Mouse (Mus musculus) neural tube, embryonic 15.5 days (tissue): ENCODE results near the gene Dmbt1. TPM values are rescaled to one million over a fixed set of nuclear protein-coding genes. Genes with fewer than 3 reads are reported as not detected.

ENCODE experiments used
- ATAC-seq: fragments of 200-750 bp; cut with Nextera tagmentation; 2 replicates; pipeline ENCODE4 v1.8.0; 2017; ENCODE audit warnings: mild to moderate bottlenecking, moderate TSS enrichment, moderate library complexity; ENCODE audit not compliant: low FRiP score
- H3K27ac ChIP-seq: fragments of 300-500 bp; sonication (generic); replicated peaks from 2 replicates; pipeline ENCODE4 v1.5.1; 2015; ENCODE audit warnings: mild to moderate bottlenecking, inconsistent platforms
- H3K27me3 ChIP-seq: fragments of 300-500 bp; sonication (generic); replicated peaks from 2 replicates; pipeline ENCODE4 v1.6.1; 2015; ENCODE audit warnings: inconsistent platforms
- H3K36me3 ChIP-seq: fragments of 300-500 bp; sonication (generic); 2 replicates; pipeline ENCODE4 v1.6.1; 2015; ENCODE audit warnings: inconsistent platforms
- H3K4me1 ChIP-seq: fragments of 300-500 bp; sonication (generic); 2 replicates; pipeline ENCODE4 v1.6.1; 2015; ENCODE audit warnings: inconsistent platforms
- H3K4me2 ChIP-seq: fragments of 300-500 bp; sonication (generic); 2 replicates; pipeline ENCODE4 v1.6.1; 2015; ENCODE audit warnings: inconsistent platforms, mild to moderate bottlenecking, moderate library complexity
- H3K4me3 ChIP-seq: fragments of 300-500 bp; sonication (generic); replicated peaks from 2 replicates; pipeline ENCODE4 v1.5.1; 2015; ENCODE audit warnings: mild to moderate bottlenecking, inconsistent platforms
- H3K9ac ChIP-seq: fragments of 300-500 bp; sonication (generic); replicated peaks from 2 replicates; pipeline ENCODE4 v1.6.1; 2015; ENCODE audit warnings: mild to moderate bottlenecking, inconsistent platforms
- H3K9me3 ChIP-seq: fragments of 300-500 bp; sonication (generic); replicated peaks from 2 replicates; pipeline ENCODE4 v1.6.1; 2016; ENCODE audit warnings: inconsistent platforms
- WGBS: fragments of 180-500 bp; shearing (Covaris S2); methylation state at CpG from one replicate; pipeline ENCODE4 v1.1.7; 2015; ENCODE audit warnings: mixed read lengths; 5-methylcytosine and 5-hydroxymethylcytosine counted together
- polyA plus RNA-seq: library from polyadenylated mRNA; unstranded; fragments of >200 nt; fragmentation: Nextera tagmentation; extraction: Ambion mirVana; gene quantifications from 2 replicates; pipeline ENCODE4 v1.2.1, GENCODE M21; 2015

Dmbt1 gene
- 2.0 TPM in 1 of 2 replicates, not detected in the other for polyA plus RNA-seq

DNA sequence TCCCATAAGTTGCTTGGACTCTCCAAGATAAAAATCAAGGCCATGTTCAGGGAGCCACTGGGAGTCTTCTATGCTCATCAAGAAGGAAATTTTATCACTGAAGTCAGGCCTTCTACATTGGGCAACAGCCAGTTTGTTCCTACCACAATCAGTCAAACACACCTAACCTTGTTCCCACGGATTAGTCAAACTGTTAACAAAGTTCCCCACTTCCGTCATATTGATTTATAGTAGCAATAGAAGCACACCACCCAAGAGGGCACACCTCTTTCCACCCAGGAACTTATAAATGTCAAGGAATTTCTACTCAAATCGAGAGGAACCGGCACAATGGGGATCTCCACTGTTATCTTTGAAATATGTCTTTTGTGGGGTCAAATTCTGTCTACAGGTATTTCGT lies at the start of gene Dmbt1:
Dmbt1 (plus strand) TSS at position 299 of the 400 bp plus-strand sequence.
- H3K4me3 ChIP-seq = no peak within 1 kb of the TSS
- H3K4me2 ChIP-seq = no peak within 1 kb of the TSS
- H3K27me3 ChIP-seq = no peaks in the 10 kb centered on the region
- WGBS = 80% methylated on average over 5 of the region's 5 CpGs
- H3K27ac ChIP-seq = no peak within 1 kb of the TSS
- ATAC-seq = no peak
- no peaks in the 10 kb centered on the region for H3K36me3 ChIP-seq
- H3K9me3 ChIP-seq = no peaks in the 10 kb centered on the region
- H3K4me1 ChIP-seq = no peaks in the 10 kb centered on the region
- no peak within 1 kb of the TSS for H3K9ac ChIP-seq

DNA sequence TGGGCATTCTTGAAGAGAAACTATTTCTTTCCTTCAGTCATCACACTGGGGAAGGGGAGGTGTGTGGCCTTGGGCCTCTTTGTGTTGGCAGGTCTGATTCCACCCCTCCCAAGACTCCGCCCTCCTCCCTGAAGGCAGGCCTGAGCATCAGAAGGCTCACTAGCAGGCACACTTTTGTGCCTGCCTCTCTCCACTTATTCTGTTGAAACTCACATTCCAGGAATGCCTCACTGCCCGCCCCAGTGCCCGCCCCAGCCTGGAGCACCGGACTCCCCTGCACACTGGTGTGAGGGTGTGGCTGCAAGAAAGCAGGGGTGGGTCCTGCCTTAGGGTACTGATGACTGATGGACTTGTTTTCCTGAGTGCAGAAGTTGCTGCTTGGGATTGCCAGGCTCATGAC lies 49.5 kb upstream of the Dmbt1 start:
- ATAC-seq = no peak
- Histone ChIP-seq H3K4me3 (no peak overlapping the region), H3K36me3 (no peaks in the 10 kb centered on the region), H3K9ac (no peak overlapping the region), H3K27me3 (no peaks in the 10 kb centered on the region), H3K4me1 (peaks cover 12% of the 10 kb centered on the region), H3K4me2 (no peak overlapping the region), H3K27ac (no peak overlapping the region), H3K9me3 (no peaks in the 10 kb centered on the region)
- WGBS = 47% methylated on average over 4 of the region's 4 CpGs

DNA sequence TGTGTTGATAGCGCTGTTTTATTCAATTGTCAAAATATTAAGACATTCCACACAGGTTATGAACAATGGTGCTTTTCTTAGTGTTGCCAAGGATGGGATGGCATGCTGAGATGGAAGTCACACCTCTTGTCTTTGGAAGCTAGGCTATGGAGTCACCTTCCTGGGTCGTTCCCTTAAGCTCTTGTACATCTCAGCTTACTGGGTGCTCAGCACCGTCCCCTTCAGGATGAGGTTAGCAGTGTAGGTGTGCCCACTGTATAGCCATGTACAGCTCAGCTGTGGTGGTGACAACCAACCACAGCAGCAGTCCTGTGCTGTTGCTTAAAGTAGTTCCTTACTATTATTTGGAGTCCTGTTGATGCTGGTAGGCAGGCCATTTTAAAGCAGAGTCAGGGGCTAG lies 49.0 kb upstream of the Dmbt1 start:
- Histone ChIP-seq H3K9me3 (no peaks in the 10 kb centered on the region), H3K36me3 (no peaks in the 10 kb centered on the region), H3K27me3 (no peaks in the 10 kb centered on the region), H3K4me1 (peaks cover 9% of the 10 kb centered on the region), H3K4me3 (no peak overlapping the region), H3K4me2 (no peak overlapping the region), H3K27ac (no peak overlapping the region), H3K9ac (no peak overlapping the region)
- WGBS = 75% methylated on average over 3 of the region's 3 CpGs
- no peak for ATAC-seq

DNA sequence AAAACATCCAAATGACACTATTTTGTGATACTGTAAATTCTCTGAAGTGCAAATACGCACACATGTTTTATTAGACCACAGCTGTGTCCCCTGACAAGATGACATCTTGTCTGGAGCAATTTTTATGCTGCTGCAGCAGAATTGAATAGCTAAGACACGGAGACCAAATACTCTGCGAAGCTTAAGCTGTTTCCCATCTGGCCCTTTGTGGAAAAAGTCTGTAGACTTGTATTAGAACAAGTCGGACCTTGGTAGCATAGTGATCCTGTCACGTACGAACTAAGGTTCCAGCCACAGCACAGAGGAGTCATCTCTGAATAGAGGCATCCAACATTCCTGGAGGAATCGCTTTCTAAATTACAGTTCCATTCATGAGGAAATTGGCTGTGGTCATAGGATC lies 47.6 kb upstream of the Dmbt1 start:
- Histone ChIP-seq H3K4me3 (no peak overlapping the region), H3K4me1 (peaks cover 3% of the 10 kb centered on the region; the same call in 1 of the 2 replicates), H3K9ac (no peak overlapping the region), H3K27me3 (no peaks in the 10 kb centered on the region), H3K4me2 (no peak overlapping the region), H3K9me3 (no peaks in the 10 kb centered on the region), H3K27ac (no peak overlapping the region), H3K36me3 (no peaks in the 10 kb centered on the region)
- ATAC-seq = no peak
- WGBS = 77% methylated on average over 7 of the region's 7 CpGs

DNA sequence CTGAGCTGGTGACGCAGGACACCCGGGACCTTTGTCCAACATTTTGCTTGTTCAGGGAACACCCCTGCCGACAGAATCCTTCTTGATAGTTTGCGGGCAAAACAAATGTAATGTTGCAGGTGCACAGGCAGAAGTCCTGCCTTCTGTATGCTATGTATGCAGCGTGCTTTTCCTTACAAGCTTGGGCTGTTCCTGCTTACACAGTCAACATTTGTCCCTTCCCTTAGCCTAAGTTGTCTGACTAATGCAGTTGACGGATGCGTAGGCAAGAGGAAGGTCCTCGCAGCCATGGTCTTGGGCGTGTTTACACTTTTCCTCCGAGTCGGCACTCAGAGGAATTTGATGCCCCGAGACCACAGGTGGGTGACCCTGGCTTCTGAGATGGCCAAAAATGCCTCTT lies 46.7 kb upstream of the Dmbt1 start:
- ATAC-seq = no peak
- Histone ChIP-seq H3K36me3 (no peaks in the 10 kb centered on the region), H3K9ac (no peak overlapping the region), H3K9me3 (no peaks in the 10 kb centered on the region), H3K4me3 (no peak overlapping the region), H3K4me1 (peaks cover 3% of the 10 kb centered on the region; the same call in 1 of the 2 replicates), H3K27me3 (no peaks in the 10 kb centered on the region), H3K4me2 (no peak overlapping the region), H3K27ac (no peak overlapping the region)
- 88% methylated on average over 12 of the region's 12 CpGs for WGBS

DNA sequence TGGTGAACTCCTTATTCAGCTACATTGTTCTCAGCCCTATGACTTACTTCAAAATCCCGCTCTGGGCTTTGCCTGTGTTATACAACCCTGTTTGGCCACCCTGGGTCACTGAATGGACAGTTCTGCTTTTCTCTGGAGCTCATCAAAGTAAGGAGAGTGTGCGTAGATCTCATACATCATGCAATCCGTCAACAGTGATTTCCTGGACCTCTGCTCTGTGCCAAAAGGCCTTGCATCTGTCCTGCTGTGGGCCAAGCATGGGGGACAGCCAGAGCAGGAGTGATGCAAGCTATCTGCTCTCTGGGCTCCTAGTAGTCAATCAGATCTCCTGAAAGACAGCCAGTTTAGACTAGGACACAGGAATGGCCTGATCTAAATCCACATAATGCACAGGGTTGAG lies 46.1 kb upstream of the Dmbt1 start:
- no peak overlapping the region for H3K4me3 ChIP-seq
- ATAC-seq = no peak
- H3K36me3 ChIP-seq = no peaks in the 10 kb centered on the region
- 84% methylated on average over 3 of the region's 3 CpGs for WGBS
- H3K27ac ChIP-seq = no peak overlapping the region
- no peak overlapping the region for H3K9ac ChIP-seq
- no peak overlapping the region for H3K4me2 ChIP-seq
- H3K9me3 ChIP-seq = no peaks in the 10 kb centered on the region
- peaks cover 3% of the 10 kb centered on the region; the same call in 1 of the 2 replicates for H3K4me1 ChIP-seq
- no peaks in the 10 kb centered on the region for H3K27me3 ChIP-seq

DNA sequence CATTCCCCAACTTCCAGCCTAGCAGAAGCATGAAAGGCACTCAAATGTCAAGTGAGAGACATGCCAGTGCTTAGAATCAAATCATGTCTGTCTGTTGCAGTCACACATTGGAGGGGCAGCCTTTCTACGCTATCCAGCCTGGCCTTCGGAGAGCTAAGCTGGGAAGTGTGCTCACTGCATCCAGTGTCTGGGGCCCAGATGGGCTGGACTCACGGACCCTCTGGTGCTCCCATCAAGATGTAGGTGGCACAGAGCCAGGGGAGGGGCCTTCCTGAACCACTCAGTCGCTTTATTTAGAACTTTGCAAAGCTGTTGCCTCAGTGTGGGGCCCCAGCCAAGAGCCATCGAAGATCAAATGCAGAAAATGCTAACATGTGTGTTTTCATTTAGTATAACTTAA lies 43.7 kb upstream of the Dmbt1 start:
- H3K9ac ChIP-seq = no peak overlapping the region
- no peaks in the 10 kb centered on the region for H3K9me3 ChIP-seq
- no peak for ATAC-seq
- H3K4me1 ChIP-seq = peaks cover 3% of the 10 kb centered on the region; the same call in 1 of the 2 replicates
- WGBS = 80% methylated on average over 5 of the region's 5 CpGs
- H3K27ac ChIP-seq = no peak overlapping the region
- no peaks in the 10 kb centered on the region for H3K27me3 ChIP-seq
- no peak overlapping the region for H3K4me2 ChIP-seq
- H3K4me3 ChIP-seq = no peak overlapping the region
- H3K36me3 ChIP-seq = no peaks in the 10 kb centered on the region

DNA sequence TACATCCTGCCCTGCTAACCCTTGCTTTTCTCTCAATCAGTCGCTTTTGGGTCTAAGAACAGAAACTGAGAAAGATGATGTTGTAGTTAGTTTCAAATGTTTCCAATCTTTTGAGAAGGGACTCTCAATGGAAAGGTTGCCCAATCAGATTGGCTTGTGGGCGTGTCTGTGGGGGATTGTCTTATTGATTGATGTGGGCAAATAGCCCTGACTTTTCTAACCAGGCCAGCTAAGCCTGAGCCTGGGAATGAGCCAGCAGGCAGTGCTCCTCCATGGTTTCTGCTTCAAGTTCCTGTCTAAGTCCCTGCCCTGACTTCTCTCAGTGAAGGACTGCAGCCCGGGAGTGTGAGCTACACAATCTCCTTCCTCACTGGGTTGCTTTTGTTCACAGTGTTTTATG lies 42.5 kb upstream of the Dmbt1 start:
- H3K4me2 ChIP-seq = no peak overlapping the region
- no peak for ATAC-seq

DNA sequence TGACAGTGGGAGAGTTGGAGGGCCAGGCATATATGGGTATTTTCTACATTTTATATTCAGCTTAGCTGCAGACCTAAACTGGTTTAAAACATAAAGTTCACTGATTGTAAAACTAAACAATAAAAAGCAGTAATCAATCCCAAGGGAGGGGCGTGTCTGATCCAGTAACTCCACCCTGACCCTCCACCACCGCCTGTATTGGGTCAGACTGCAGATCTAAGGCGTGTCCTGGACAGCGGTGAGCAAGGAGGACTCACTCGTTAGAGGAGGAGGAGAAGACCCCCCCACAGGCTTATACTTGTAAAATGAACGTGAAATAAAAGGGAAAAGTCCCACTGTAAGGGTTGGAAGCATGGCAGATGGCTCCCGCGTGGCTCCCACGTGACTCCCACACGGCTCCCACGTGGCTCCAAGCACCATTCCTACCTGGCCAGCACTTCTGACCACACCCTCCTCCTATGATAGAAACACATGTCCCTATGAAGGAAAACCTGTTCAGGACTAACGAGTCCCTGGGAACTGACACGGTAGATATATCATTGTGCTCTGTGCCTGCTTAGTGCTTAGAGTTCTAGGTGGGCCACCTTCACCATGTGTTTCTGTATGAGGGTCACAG lies 40.6 kb upstream of the Dmbt1 start:
- no peak for ATAC-seq
- WGBS = 85% methylated on average over 13 of the region's 13 CpGs
- Histone ChIP-seq H3K9me3 (no peaks in the 10 kb centered on the region), H3K4me3 (no peak overlapping the region), H3K9ac (no peak overlapping the region), H3K27ac (no peak overlapping the region), H3K4me1 (no peaks in the 10 kb centered on the region), H3K36me3 (no peaks in the 10 kb centered on the region), H3K27me3 (no peaks in the 10 kb centered on the region), H3K4me2 (no peak overlapping the region)

More for the DNA sequence above, 42.5 kb upstream of the Dmbt1 start:
- no peak overlapping the region for H3K27ac ChIP-seq
- H3K27me3 ChIP-seq = no peaks in the 10 kb centered on the region
- H3K9ac ChIP-seq = no peak overlapping the region
- WGBS = 49% methylated on average over 3 of the region's 3 CpGs
- no peaks in the 10 kb centered on the region for H3K4me1 ChIP-seq
- H3K36me3 ChIP-seq = no peaks in the 10 kb centered on the region
- no peaks in the 10 kb centered on the region for H3K9me3 ChIP-seq
- H3K4me3 ChIP-seq = no peak overlapping the region

DNA sequence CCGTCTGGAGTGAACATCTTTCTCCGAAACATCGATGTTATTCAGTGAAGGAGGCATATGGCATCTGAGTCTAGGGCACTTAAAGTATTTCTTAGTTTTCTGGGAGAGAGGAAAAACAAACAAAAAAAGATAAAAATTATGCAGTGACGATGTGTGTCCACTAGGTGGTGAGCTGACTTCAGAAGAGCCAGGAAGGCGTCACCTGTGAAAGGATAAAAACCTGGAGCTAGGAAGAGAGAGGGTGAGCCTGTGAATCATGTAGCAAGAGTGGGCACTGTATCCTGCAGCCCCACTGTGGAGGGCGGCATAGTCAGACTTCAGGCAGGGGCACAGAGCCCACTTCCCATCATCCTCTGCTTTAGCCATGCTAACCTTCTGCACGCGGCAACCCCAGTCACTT lies 37.9 kb upstream of the Dmbt1 start:
- no peaks in the 10 kb centered on the region for H3K4me1 ChIP-seq
- H3K4me2 ChIP-seq = no peak overlapping the region
- no peaks in the 10 kb centered on the region for H3K36me3 ChIP-seq
- H3K9me3 ChIP-seq = no peaks in the 10 kb centered on the region
- WGBS = 52% methylated on average over 8 of the region's 8 CpGs
- ATAC-seq = no peak
- H3K9ac ChIP-seq = no peak overlapping the region
- no peak overlapping the region for H3K4me3 ChIP-seq
- no peak overlapping the region for H3K27ac ChIP-seq
- H3K27me3 ChIP-seq = no peaks in the 10 kb centered on the region

DNA sequence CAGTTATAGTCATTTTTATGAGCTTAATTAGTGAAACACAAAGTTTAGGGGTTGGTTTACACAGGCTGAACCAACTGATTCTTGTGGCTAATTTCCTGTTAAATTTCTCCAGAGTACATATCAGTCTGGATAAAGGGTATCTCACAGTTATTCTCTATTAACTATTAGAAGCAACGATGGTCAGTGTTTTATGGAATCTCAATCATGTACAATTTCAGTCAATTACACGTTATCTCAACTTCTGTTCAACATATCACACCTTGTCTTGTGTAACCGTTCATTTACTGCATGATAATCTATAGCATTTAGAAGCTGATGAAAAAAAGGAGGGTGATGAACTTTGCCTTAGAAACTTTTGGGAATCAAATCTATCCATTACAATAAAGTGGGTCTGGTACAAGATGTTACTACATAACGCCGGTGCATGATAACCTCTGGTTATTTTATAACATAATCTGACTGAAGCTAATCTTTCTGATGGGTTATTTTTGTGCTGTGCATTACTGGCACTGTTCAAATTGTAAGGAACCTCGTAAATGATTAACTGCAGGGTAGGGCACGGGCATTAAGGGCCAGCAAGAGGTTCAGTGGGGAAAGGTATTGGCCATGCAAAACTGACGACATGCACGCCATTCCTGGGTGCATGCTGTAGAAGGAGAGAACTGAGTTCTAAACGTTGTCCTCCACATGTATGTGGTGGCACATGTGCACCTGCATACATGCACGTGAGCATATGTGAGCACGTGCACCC lies 29.7 kb upstream of the Dmbt1 start:
- Histone ChIP-seq H3K27me3 (no peaks in the 10 kb centered on the region), H3K4me3 (no peak overlapping the region), H3K4me1 (no peaks in the 10 kb centered on the region), H3K4me2 (no peak overlapping the region), H3K36me3 (no peaks in the 10 kb centered on the region), H3K9me3 (0 out of 2 replicates have a peak, but pooled peaks cover 3% of the 10 kb centered on the region), H3K27ac (no peak overlapping the region), H3K9ac (no peak overlapping the region)
- ATAC-seq = no peak
- WGBS = 89% methylated on average over 12 of the region's 12 CpGs

DNA sequence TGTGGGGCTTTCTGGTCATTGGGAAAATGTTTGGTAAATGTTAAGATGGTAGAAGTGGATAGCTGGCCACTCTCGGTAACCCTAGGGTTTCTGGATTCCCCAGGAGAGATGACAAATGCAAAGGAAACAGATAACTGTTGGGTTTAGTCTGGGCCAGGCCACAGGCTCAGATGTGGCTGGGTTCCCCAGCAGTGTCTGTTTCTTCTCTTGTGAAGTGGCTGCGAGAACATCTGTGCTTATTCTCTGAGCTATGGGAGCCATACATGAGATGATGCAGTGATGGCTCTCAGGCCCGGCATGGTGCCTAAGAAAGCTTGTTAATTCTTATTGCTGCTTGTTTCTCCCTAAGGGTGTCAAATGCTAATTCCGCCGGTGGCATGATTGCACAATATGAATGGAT lies 27.8 kb upstream of the Dmbt1 start:
- no peaks in the 10 kb centered on the region for H3K4me1 ChIP-seq
- H3K27me3 ChIP-seq = no peaks in the 10 kb centered on the region
- 0 out of 2 replicates have a peak, but pooled peaks cover 3% of the 10 kb centered on the region for H3K9me3 ChIP-seq
- ATAC-seq = no peak
- H3K36me3 ChIP-seq = no peaks in the 10 kb centered on the region
- H3K4me3 ChIP-seq = no peak overlapping the region
- H3K4me2 ChIP-seq = no peak overlapping the region
- H3K9ac ChIP-seq = no peak overlapping the region
- no peak overlapping the region for H3K27ac ChIP-seq
- WGBS = 81% methylated on average over 5 of the region's 5 CpGs
